Mouse (Mus musculus): ENCODE results near the gene Prune2.
"Not testable (repeated sequence)": the region's sequence is repeated elsewhere in the genome, so short reads cannot be mapped to it uniquely, and the experiment has no call there.

Gene Prune2

GRCm38 (mm10) chr19:17130544-17130943, 174.6 kb downstream of the Prune2 start:
- no peak for DNase-seq (ENCODE audit: low spot score)

- peak; percentile 9 for DNase-seq (ENCODE audit: low spot score)
Observed at GRCm38 (mm10) chr19:17136677-17137460, 181.0 kb downstream of the Prune2 start.

GRCm38 (mm10) chr19:17137656-17138055, 181.7 kb downstream of the Prune2 start:
- no peak for DNase-seq (ENCODE audit: low spot score)

GRCm38 (mm10) chr19:17138144-17138915, 182.4 kb downstream of the Prune2 start:
- no peak for DNase-seq (ENCODE audit: low spot score)

- DNase-seq (ENCODE audit: low spot score): no peak
Observed at GRCm38 (mm10) chr19:17140016-17140914, 184.3 kb downstream of the Prune2 start.

GRCm38 (mm10) chr19:17143245-17143644, 187.3 kb downstream of the Prune2 start:
- DNase-seq (ENCODE audit: low spot score): no peak

GRCm38 (mm10) chr19:17144205-17144604, 188.3 kb downstream of the Prune2 start:
- no peak for DNase-seq (ENCODE audit: low spot score)

GRCm38 (mm10) chr19:17150064-17150463, 194.1 kb downstream of the Prune2 start:
- no peak for DNase-seq (ENCODE audit: low spot score)

- no peak for DNase-seq (ENCODE audit: low spot score)
Observed at GRCm38 (mm10) chr19:17151781-17152180, 195.9 kb downstream of the Prune2 start.

GRCm38 (mm10) chr19:17152461-17152860, 196.5 kb downstream of the Prune2 start:
- no peak for DNase-seq (ENCODE audit: low spot score)

GRCm38 (mm10) chr19:17153911-17154639, 198.2 kb downstream of the Prune2 start:
- no peak for DNase-seq (ENCODE audit: low spot score)

GRCm38 (mm10) chr19:17155216-17155615, 199.3 kb downstream of the Prune2 start:
- DNase-seq (ENCODE audit: low spot score): no peak

- DNase-seq (ENCODE audit: low spot score): no peak
Observed at GRCm38 (mm10) chr19:17159676-17160075, 203.8 kb downstream of the Prune2 start.

- no peak for DNase-seq (ENCODE audit: low spot score)
Observed at GRCm38 (mm10) chr19:17160231-17160630, 204.3 kb downstream of the Prune2 start.

GRCm38 (mm10) chr19:17163511-17163953, 207.6 kb downstream of the Prune2 start:
- DNase-seq (ENCODE audit: low spot score): peak; percentile 26

GRCm38 (mm10) chr19:17166288-17166687, 210.4 kb downstream of the Prune2 start:
- DNase-seq (ENCODE audit: low spot score): no peak

GRCm38 (mm10) chr19:17168186-17168585, 212.3 kb downstream of the Prune2 start:
- no peak for DNase-seq (ENCODE audit: low spot score)

GRCm38 (mm10) chr19:17169746-17170145, 213.8 kb downstream of the Prune2 start:
- DNase-seq (ENCODE audit: low spot score): no peak

GRCm38 (mm10) chr19:17174501-17174900, 218.6 kb downstream of the Prune2 start:
- DNase-seq (ENCODE audit: low spot score): not testable (repeated sequence)

- DNase-seq (ENCODE audit: low spot score): no peak
Observed at GRCm38 (mm10) chr19:17180506-17180905, 224.6 kb downstream of the Prune2 start.

GRCm38 (mm10) chr19:17194730-17195129, 238.8 kb downstream of the Prune2 start:
- DNase-seq (ENCODE audit: low spot score): no peak

Measured in ovary, postnatal 14 days (tissue).